Mouse (Mus musculus) MEL-GATA-1-ER (cell line): ENCODE results near the gene Hyou1.
A peak's percentile ranks its signal among the peaks of the same experiment; 100 is the strongest.
"Not testable (repeated sequence)": the region's sequence is repeated elsewhere in the genome, so short reads cannot be mapped to it uniquely, and the experiment has no call there.

Experiments used
- DNase-seq: peaks from one replicate; pipeline ENCODE4 v3.0.0-alpha.2; 2012; ENCODE audit warnings: low read depth; ENCODE audit errors: extremely low read depth

Hyou1 gene

GRCm38 (mm10) chr9:44379054-44379834 lies at the start of gene Hyou1:
Gene Hyou1 (plus strand): TSS chr9:44379490.
- DNase-seq: peak; percentile 89

- no peak for DNase-seq
These were observed 48.6 kb upstream of the Hyou1 start for GRCm38 (mm10) chr9:44330736-44331135.

GRCm38 (mm10) chr9:44332918-44333638 lies 46.2 kb upstream of the Hyou1 start:
- DNase-seq: no peak

GRCm38 (mm10) chr9:44334396-44335330 lies 44.6 kb upstream of the Hyou1 start, which contains the start of gene H2afx:
Gene H2afx (plus strand): TSS chr9:44334694.
- DNase-seq: peak; percentile 99

GRCm38 (mm10) chr9:44335331-44336092 lies 43.8 kb upstream of the Hyou1 start:
- DNase-seq: no peak

- no peak for DNase-seq
These were observed 43.2 kb upstream of the Hyou1 start for GRCm38 (mm10) chr9:44336093-44336406.

- not testable (repeated sequence) for DNase-seq
These were observed 42.8 kb upstream of the Hyou1 start for GRCm38 (mm10) chr9:44336513-44336912.

GRCm38 (mm10) chr9:44336964-44337363 lies 42.3 kb upstream of the Hyou1 start:
- DNase-seq: no peak

GRCm38 (mm10) chr9:44337436-44338169 lies 41.7 kb upstream of the Hyou1 start:
- no peak for DNase-seq

GRCm38 (mm10) chr9:44338574-44338973 lies 40.7 kb upstream of the Hyou1 start:
- DNase-seq: no peak

GRCm38 (mm10) chr9:44341487-44341886 lies 37.8 kb upstream of the Hyou1 start:
- no peak for DNase-seq

GRCm38 (mm10) chr9:44342173-44342572 lies 37.1 kb upstream of the Hyou1 start:
- DNase-seq: peak; percentile 81

GRCm38 (mm10) chr9:44342605-44343004 lies 36.7 kb upstream of the Hyou1 start:
- no peak for DNase-seq

- peak; percentile 90 for DNase-seq
These were observed 36.0 kb upstream of the Hyou1 start for GRCm38 (mm10) chr9:44343290-44343689.

GRCm38 (mm10) chr9:44343781-44344421 lies 35.4 kb upstream of the Hyou1 start, which contains the start of gene Hmbs:
Gene Hmbs (minus strand): TSS chr9:44344228.
- DNase-seq: peak; percentile 82

- DNase-seq: no peak
These were observed 33.5 kb upstream of the Hyou1 start for GRCm38 (mm10) chr9:44345570-44346433.

GRCm38 (mm10) chr9:44347166-44347565 lies 32.1 kb upstream of the Hyou1 start:
- DNase-seq: no peak

GRCm38 (mm10) chr9:44347621-44348020 lies 31.7 kb upstream of the Hyou1 start:
- DNase-seq: no peak

- no peak for DNase-seq
These were observed 30.7 kb upstream of the Hyou1 start for GRCm38 (mm10) chr9:44348546-44348945.
